Mouse (Mus musculus) heart, adult 2 months (tissue): ENCODE results near the gene Csrp2. TPM values are rescaled to one million over a fixed set of nuclear protein-coding genes. Genes with fewer than 3 reads are reported as not detected.

Source experiments
- DNase-seq, 2 experiments: peaks; one replicate each; pipeline ENCODE4 v3.0.0; 2021
- H3K27ac ChIP-seq: fragments of 200-600 bp; 2 replicates; pipeline ENCODE4 v1.8.1; 2022
- H3K27me3 ChIP-seq: fragments of 200-500 bp; 2 replicates; pipeline ENCODE4 v1.6.1; 2012; ENCODE audit warnings: mild to moderate bottlenecking, low read length, inconsistent platforms, mixed read lengths; ENCODE audit not compliant: control insufficient read depth, insufficient read depth
- H3K36me3 ChIP-seq: fragments of 200-500 bp; 2 replicates; pipeline ENCODE4 v1.6.1; 2012; ENCODE audit warnings: low read length, inconsistent platforms; ENCODE audit not compliant: control insufficient read depth, insufficient read depth
- H3K4me1 ChIP-seq: fragments of 200-500 bp; 2 replicates; pipeline ENCODE4 v1.6.1; 2011; ENCODE audit warnings: low read length; ENCODE audit not compliant: control insufficient read depth, insufficient read depth
- H3K4me3 ChIP-seq: fragments of 200-600 bp; 2 replicates; pipeline ENCODE4 v1.8.1; 2022
- H3K79me2 ChIP-seq: fragments of 200-500 bp; replicated peaks from 2 replicates; pipeline ENCODE4 v1.6.1; 2012; ENCODE audit warnings: mild to moderate bottlenecking, inconsistent platforms, low read length, moderate library complexity, mixed read lengths; ENCODE audit not compliant: control insufficient read depth, insufficient read depth
- H3K9ac ChIP-seq: fragments of 200-500 bp; 2 replicates; pipeline ENCODE4 v1.6.1; 2012; ENCODE audit warnings: low read depth, mild to moderate bottlenecking, control low read depth, inconsistent platforms, low read length, mixed read lengths
- CTCF ChIP-seq: fragments of 200-600 bp; IDR thresholded peaks from 2 replicates; pipeline ENCODE4 v1.8.1; 2022; ENCODE audit warnings: antibody characterized with exemption, mild to moderate bottlenecking, moderate library complexity
- EP300 ChIP-seq: fragments of 200-500 bp; IDR thresholded peaks from 2 replicates; pipeline ENCODE4 v1.6.1; 2011; ENCODE audit warnings: low read depth, low read length, control low read depth; ENCODE audit not compliant: insufficient read depth
- POLR2A ChIP-seq: fragments of 200-500 bp; IDR thresholded peaks from 2 replicates; pipeline ENCODE4 v1.6.1; 2011; ENCODE audit warnings: mild to moderate bottlenecking, low read depth, low read length, control low read depth; ENCODE audit not compliant: insufficient read depth
- WGBS: fragments of 180-500 bp; shearing (Covaris S2); methylation state at CpG from one replicate; pipeline ENCODE4 v1.1.7; 2018; 5-methylcytosine and 5-hydroxymethylcytosine counted together
- intact Hi-C: fragments of 180-260 bp; cut with DNase I; formaldehyde crosslinking; loops from one replicate; pipeline ENCODE4 v1.15.1; 2025
- polyA plus RNA-seq: library from polyadenylated mRNA; depleted of rRNA; stranded (reverse); fragments of >200 nt; gene quantifications from 2 replicates; pipeline ENCODE4 v1.2.3, GENCODE M21; 2012
- total RNA-seq, 2 experiments: library from RNA; stranded (reverse); gene quantifications; 2 replicates each; pipeline ENCODE4 v1.2.3; 2021

The Csrp2 gene
- total and polyA plus RNA-seq, 3 experiments = 37.0 to 41.6 (median 39.5) TPM

DNA sequence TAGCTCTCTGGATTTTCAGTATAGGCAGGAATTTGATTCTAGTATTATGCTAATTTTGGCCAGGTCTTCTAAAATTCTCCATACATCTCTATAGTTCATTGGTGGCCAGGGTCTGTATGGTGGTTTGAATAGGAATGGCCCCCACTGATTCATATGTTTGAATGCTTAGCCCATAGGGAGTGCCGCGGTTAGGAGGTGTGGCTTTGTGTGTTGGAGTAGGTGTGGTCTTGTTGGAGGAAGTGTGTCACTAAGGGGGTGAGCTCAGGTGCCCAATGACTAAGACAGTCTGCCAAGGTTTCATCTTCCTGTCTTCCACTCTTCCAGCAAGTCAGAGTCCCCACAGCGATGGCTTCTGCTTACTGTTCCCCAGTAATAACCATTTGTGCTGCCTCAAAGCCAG, 15.7 kb upstream of the Csrp2 start:
- TF ChIP-seq CTCF = no peak
- TF ChIP-seq EP300 = no peak
- no peak for TF ChIP-seq POLR2A
- Histone ChIP-seq H3K27me3 (no peaks in the 10 kb centered on the region), H3K4me3 (no peak overlapping the region), H3K27ac (no peak overlapping the region), H3K36me3 (no peaks in the 10 kb centered on the region), H3K79me2 (no peaks in the 10 kb centered on the region), H3K4me1 (no peaks in the 10 kb centered on the region), H3K9ac (no peak overlapping the region)
- WGBS = 95% methylated on average over 3 of the region's 3 CpGs
- intact Hi-C loops = no loop called here
- no peak for DNase-seq

DNA sequence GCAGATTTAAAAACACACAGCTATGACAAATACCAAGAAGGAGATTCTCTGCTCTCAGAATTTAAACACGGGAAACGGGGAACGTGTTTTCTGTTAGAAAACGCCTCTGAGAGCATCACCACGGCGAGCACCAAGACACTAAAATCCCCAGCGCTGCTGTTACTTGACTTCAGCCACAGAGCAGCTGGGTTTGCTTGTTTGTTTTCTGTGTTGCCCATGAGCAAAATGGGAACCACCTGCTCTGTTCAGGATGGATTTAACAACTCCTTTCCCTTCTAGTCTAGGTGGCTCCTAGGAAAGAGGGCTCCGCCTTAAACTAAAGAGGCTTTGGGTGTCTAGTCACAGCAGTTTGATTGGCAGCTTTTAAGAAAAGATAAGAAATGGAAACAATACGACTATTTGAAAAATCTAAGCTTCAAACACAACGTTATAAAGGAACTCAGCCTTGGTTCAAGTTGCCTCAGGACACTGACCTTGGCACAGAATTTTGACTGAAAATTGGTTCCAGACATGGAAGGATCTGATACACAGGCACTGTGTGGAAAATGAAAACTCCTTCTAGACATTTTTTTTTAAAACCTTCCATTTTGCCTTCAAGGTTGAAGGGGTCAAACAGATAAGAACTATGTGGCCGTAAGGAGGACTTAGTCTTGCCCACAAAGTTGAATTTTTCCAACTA, 2.8 kb upstream of the Csrp2 start:
- no peak overlapping the region for H3K4me3 ChIP-seq
- H3K27me3 ChIP-seq = no peaks in the 10 kb centered on the region
- DNase-seq = no peak
- TF ChIP-seq EP300 = no peak
- TF ChIP-seq CTCF = no peak
- TF ChIP-seq POLR2A = no peak
- intact Hi-C loops = loop anchor here (5.0 kb wide), 1 partner anchor 35 kb away; no protein-coding TSS in a partner anchor
- 78% methylated on average over 11 of the region's 11 CpGs for WGBS
- no peak overlapping the region for H3K27ac ChIP-seq
- H3K4me1 ChIP-seq = peaks cover 2% of the 10 kb centered on the region
- peaks cover 2% of the 10 kb centered on the region for H3K79me2 ChIP-seq
- H3K36me3 ChIP-seq = no peaks in the 10 kb centered on the region
- no peak overlapping the region for H3K9ac ChIP-seq

DNA sequence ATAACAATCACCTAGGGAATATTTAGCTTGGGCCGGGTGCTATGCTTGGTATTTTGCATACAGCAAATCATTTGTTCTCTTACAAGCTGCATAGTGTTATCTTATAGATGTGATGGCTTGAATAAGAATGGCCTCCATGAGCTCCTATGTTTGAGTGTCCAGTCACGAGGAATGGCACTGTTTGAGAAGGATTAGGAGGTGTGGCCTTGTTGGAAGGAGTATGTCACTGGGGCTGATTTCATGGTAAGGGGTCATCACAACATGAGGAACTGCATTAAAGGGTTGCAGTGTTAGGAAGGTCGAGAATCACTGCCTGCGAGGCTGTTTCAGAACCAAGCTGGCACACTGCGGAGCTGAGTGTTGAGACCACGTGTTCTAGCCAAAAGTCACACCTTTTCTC, 2.1 kb upstream of the Csrp2 start:
- Histone ChIP-seq H3K9ac (no peak overlapping the region), H3K4me3 (no peak overlapping the region), H3K4me1 (peaks cover 3% of the 10 kb centered on the region), H3K27ac (no peak overlapping the region), H3K27me3 (no peaks in the 10 kb centered on the region), H3K79me2 (peaks cover 3% of the 10 kb centered on the region), H3K36me3 (no peaks in the 10 kb centered on the region)
- intact Hi-C loops = loop anchor here (5.0 kb wide), 1 partner anchor 35 kb away; no protein-coding TSS in a partner anchor
- no peak for DNase-seq
- TF ChIP-seq EP300 (no peak), POLR2A (no peak), CTCF (no peak)
- WGBS = 89% methylated on average over 6 of the region's 6 CpGs

DNA sequence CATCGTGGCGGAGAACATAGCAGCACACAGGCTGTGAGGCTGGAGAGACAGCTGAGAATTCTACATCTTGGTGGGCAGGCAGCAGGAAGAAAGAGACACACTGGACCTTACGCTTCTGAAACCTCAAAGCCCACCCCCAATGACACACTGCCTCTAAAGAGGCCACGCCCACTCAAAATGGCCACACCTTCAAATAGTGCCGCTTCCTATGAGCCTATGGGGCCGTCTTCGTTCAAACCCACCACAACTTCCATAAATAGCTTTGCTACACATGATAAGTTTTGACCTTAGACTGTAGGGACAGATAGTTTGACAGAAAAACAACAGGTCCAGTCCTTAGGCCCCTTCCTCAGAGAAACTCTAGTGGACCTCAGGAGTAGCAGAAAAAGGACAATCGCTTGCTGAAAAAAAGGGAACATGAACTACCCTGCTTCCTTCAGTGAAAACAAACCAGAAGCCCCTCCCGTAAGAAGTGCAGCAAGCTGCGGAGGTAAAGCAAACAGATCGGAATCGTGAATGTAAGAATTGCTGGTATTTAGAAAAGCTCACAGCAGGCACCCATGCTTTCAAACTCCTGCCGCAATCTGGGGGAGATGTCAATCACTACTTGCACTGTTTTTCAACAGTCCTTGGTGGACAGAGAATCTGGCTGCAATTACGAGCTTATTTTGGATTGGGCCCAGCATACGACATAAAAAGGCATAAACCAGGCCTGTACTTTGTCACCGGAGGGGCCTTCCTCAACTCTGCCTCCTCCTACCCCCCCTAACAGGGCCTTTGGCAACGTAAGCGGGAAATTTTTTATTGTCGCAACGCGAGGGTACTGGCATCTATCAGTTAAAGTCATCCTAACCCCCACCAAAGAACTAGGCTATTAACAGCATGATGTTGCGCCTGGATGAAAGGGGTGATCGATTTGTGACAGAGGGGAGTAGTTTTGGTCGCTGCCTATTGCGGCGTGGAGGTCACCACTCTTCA, 886 bp upstream of the Csrp2 start:
- Histone ChIP-seq H3K4me3 (peak overlapping the region; percentile 80; the same call in 1 of the 2 replicates), H3K9ac (no peak overlapping the region), H3K4me1 (peaks cover 4% of the 10 kb centered on the region), H3K36me3 (no peaks in the 10 kb centered on the region), H3K79me2 (peaks cover 3% of the 10 kb centered on the region), H3K27ac (peak overlapping the region; percentile 88), H3K27me3 (no peaks in the 10 kb centered on the region)
- intact Hi-C loops = loop anchor here (5.0 kb wide), 1 partner anchor 36 kb away; no protein-coding TSS in a partner anchor
- 45% methylated on average over 26 of the region's 26 CpGs for WGBS
- TF ChIP-seq CTCF = no peak
- no peak for TF ChIP-seq EP300
- TF ChIP-seq POLR2A = no peak
- DNase-seq = peak in 1 of 2 experiments; percentile 42

DNA sequence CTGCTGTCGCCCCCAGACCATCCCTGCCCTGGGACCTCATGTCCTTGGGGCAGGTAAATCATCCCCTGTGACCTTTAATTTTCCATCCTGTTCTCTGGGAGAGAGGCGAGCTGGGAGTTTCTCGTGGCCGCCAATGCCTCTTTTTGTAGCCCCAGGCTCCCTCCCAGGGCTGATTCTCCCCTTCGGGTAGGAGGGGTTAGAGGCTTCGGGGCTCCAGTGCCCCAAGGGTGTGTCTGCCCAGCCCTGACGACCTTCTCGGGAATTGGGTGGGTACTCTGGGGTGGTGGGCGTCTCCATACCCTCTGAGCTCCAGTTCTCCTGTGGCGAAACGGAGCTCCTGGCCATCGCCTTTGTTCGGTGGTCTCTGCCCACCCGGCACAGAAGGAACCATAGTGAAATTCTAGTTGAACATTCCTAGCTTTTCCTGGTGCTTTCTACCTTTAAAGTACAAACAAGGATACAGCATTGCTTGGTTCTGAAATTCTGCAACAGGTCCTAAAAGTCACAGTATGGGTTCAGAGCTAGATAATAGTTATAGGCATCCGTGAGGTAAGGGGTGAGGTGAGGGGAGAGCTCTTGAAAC, 870 bp downstream of the Csrp2 start:
- intact Hi-C loops = no loop called here
- no peaks in the 10 kb centered on the region for H3K36me3 ChIP-seq
- H3K9ac ChIP-seq = peak overlapping the region; percentile 70
- peaks cover 3% of the 10 kb centered on the region for H3K79me2 ChIP-seq
- no peaks in the 10 kb centered on the region for H3K27me3 ChIP-seq
- H3K27ac ChIP-seq = peak overlapping the region; percentile 88
- H3K4me1 ChIP-seq = peaks cover 5% of the 10 kb centered on the region
- WGBS = 2% methylated on average over 15 of the region's 15 CpGs
- H3K4me3 ChIP-seq = peak overlapping the region; percentile 80
- DNase-seq = no peak
- TF ChIP-seq EP300 (no peak), CTCF (no peak), POLR2A (no peak)
